Mouse (Mus musculus): ENCODE measurements at regions not wholly inside any gene's neighbourhood (a gene's known extent, or its start where the extent isn't known, plus 50 kb on each side); places are given as distances from the start of the nearest gene placed in this dataset.
"Not testable (repeated sequence)": the region's sequence is repeated elsewhere in the genome, so short reads cannot be mapped to it uniquely, and the experiment has no call there.

GRCm38 (mm10) chr15:96818435-96818834, 118.9 kb upstream of the Slc38a2 start:
- DNase-seq: no peak

DNA sequence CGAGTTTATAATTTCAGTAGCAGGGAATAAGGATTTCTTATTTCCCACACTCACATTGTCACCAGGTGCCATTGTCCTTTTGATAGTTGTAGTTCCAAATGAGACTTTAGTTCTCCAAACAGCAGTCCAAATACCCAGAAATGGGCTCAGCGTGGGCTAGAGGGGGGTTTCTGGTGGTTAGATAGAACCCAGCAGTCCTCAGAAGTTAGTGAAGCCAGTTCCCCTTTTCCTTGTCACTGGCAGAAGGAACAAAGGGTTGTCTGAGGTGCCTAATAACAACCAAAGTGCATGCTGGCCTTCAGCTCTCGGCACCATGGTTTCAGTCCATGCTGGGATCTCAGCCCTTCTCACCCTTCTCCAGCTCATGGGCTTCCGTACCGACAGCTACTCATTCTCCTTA, 118.1 kb upstream of the Slc38a2 start:
- no peak for DNase-seq

DNA sequence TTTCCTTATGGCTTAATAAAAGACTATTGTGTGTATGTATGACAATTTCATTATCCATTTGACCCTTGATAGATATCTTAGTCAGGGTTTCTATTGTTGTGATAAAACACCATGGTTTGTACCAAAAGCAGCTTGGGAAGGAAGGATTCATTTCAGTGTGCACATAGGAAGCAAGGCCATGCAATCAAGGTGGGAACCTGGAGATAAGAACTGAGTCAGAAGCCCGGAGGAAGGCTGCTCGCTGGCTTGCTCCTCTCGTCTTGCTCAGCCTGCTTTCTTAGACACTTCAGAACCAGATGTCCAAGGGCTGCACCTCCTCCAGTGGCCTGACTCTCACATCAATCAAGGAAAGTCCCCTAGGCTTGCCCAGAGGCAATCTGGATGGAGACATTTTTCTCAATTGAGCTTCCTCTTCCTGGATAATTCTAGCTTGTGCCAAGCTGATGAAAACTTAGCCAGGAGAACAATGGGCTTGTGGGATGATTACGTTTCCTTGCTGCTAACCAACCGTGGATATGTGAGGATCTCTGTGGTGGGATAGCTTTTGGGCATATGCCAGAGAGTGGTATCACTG, 117.6 kb upstream of the Slc38a2 start:
- DNase-seq: no peak

- no peak for DNase-seq
Measured at GRCm38 (mm10) chr15:96813472-96813871, 113.9 kb upstream of the Slc38a2 start.

GRCm38 (mm10) chr15:96802729-96803053, 103.2 kb upstream of the Slc38a2 start:
- no peak for DNase-seq

DNA sequence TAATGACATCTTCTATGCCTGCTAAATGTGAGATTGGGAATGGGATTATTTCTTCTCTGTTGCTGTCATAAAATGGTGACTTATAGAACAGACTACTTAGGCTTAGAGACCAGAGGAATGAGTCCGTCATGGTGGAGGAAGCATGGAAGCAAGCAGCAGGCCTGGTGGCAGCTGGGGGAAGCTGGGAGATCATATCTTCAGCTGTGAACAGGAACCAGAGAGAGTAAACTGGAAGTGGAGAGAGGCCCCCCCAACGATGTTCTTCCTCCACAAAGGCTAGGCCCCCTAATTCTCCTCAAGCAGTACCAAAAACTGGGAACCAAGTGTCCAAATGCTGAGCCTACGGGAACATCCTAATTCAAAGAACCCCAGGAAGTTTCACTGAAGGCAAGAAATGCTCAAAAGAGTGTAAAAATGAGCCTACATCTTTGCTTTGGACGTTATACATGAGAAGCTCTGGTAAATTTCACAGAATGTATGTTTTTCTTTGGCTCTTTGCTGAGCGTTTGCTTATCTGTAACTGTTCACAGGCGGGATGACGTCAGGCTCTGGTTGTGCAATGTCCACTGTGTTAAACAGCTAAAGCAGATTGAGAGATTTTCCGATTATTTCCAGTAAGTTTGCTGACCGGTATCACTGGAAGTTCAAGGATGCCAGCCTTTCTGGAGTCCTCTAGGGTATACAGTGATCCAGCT, 102.7 kb upstream of the Slc38a2 start:
- DNase-seq: no peak

DNA sequence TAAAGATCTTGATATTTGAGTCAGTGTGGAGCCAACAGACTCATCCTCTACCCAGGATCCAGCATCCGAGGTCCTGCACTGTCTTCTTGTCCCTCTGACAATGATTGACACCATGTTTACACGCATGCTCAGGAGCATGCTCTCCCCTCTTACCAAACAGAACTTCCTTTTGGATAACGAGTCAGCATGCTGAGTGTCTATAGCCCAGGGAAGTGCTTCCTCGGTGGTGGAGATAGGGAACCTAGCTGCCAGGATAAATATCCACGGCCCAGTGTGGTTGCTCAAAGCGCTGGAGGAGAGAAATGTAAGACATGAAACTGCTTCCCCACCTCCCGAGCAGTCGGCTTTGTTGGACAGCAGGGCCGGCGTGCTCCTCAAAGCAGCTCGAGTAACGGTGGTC, 99.7 kb upstream of the Slc38a2 start:
- DNase-seq: no peak

DNA sequence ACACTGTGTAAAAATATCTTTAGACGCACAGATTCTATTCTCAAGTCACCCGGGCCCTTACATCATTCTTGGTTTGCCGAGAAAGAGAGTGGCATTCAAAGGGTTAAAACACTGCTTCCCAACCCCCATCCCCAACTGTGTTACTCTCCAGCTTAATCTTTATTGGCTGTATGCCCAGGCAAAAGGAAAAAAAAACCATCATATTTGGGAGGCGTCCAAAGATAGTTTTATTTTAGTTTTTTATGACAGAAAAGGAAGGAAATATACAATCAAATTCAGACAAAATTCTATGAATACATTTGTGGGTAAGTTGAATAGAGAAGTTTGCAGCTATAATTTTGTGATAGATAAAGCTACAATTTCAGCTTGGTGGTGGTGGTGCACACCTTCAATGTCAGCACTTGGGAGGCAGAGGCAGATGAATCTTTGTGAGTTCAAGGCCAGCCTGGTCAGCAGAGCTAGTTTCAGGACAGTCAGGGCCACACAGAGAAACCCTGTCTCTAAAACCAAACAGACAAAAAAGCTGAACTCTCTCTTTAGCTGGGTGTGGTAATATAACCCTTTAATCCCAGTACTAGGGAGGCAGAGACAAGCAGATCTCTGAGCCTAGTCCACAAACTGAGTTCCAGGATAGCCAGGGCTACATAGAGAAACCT, 98.2 kb upstream of the Slc38a2 start:
- DNase-seq: peak; percentile 41

DNA sequence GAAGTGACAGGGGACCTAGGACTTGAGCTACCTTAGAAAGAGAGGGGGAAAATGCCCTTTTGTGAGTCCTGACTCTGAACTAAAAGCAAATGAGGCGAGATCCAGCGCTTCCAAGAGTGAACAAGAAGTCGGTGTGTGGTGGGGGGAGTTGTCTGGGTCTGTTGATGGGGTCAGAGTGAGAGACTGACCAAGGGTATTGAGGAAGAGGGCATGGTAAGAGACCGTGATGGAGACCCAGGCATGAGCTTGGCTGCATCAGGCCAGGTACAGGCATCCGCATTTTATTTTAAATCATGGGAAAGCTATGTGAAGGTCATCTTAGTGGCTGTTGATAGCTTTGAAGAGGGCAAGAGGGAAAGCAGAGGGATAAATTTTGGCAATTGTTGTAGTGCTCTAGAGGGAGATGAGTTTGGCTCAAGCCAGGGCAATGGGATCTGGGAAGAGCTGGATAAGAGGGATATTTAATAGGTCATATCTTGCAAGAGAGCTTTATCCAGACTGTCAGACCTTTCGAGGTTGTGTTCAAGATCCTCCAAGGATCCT, 94.7 kb upstream of the Slc38a2 start:
- DNase-seq: no peak

DNA sequence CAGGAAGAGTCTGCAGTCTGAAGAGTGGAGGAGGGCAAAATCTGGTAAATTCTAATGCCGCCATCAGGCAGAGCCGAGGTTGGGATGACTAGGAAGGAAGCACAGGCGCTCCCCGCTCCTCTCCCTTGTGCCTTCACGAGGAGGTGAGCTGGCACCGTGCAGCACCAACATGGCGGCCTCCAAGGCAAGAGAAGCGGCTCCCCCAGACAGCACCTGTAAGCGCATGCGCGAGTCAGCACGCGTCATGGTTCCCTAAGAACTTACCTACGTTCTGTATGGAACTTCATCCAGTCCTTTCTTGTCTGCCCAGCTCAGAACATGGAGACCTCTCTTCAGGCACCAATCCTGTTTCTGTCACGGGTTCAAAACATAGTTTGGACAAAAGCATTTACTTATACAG, 93.7 kb upstream of the Slc38a2 start:
- no peak for DNase-seq

GRCm38 (mm10) chr15:96791306-96791705, 91.8 kb upstream of the Slc38a2 start:
- DNase-seq: no peak

DNA sequence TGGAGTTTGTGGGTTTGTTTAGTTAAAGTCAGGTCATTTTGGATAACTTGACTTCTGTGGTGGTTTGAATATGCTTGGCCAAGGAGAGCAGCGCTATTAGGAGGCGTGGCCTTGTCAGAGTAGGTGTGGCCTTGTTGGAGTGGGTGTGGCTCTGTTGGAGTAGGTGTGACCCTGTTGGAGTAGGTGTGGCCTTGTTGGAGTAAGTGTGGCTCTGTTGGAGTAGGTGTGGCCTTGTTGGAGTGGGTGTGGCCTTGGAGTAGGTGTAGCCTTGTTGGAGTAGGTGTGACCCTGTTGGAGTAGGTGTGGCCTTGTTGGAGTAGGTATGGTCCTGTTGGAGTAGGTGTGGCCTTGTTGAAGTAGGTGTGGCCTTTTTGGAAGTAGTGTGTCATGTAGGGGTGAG, 88.4 kb upstream of the Slc38a2 start:
- not testable (repeated sequence) for DNase-seq

DNA sequence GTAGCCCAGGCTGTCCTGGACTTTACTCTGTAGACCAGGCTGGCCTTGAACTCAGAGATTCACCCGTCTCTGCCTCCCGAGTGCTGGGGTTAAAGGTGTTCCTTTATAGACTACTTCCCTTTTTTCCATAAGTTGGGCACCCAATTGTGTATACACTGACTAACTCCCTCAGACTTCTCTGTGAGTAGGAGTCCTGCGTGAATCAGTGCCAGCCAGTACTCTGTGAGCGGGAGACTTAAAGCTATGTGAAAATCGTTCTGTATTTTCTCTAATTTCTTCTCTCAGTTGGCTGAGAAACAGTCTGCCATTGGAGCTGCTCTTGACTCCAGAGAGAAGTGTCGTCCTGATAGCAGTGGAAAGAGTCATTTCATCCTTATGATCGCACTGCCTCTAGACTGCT, 85.0 kb upstream of the Slc38a2 start:
- no peak for DNase-seq

DNA sequence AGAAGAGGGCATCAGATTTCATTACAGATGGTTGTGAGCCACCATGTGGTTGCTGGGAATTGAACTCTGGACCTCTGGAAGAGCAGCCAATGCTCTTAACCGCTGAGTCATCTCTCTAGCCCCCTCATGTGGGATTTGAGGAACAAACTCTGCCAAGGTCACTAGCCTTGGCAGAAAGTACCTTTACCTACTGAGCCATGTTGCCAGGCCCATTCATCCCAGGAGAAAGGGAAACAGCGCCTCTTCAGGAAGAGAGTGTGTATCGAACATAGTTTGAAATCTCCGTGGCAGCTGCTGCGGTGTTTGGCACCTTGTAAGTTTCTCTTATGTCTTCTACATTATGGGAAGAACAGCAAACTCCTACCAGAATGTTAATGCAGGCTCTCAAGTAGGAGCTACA, 82.0 kb upstream of the Slc38a2 start:
- no peak for DNase-seq

DNA sequence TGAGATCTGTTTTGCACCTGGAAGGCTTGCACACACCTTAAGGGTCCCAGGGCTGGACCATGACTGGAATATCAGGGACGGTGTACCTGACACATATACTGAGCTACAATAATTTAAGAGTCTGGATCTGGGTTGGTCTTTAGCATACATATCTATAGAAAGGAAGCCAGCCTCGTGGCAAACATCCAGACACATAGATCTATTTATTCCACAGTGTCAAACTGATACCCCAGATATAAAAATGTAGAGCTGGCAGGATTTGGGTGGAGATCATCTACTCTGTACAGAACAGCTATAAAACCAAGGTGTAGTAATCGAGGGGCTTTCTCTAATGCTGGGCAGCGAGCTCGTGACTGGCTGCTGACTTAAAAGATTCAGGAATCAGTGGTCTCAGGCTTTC, 81.1 kb upstream of the Slc38a2 start:
- DNase-seq: no peak

- DNase-seq: no peak
Measured at GRCm38 (mm10) chr15:96779358-96779757, 79.8 kb upstream of the Slc38a2 start.

- no peak for DNase-seq
Measured at GRCm38 (mm10) chr15:96778321-96778926, 78.9 kb upstream of the Slc38a2 start.

DNA sequence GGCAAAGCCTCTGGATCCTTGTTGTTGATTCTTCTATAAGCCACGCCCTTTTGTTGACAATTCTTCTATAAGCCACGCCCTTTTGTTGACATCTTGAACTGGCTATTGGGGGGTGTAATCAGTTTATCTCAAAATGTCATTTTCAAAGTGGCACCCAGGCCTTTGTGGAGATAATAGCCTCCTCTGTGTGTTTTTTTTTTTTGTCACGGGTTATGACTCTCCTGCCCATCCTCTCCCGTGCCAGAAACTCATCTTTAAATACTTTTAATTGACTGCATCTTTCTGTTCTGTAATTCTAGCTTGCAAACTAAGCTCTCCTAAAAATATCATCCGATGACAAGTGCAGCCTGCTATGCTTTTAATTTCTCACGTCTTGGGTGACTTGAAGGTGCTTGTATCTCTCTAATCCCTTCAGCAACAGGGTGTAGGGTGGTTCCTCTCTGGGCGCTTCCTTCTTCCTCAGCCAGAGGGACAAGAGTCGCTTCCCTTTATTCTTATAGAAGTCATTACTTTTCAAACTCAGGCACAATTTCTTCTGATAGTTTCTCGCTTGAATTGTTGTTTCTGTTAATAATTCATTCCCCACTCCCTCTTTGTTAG, 77.0 kb upstream of the Slc38a2 start:
- no peak for DNase-seq

GRCm38 (mm10) chr15:96775129-96775528, 75.6 kb upstream of the Slc38a2 start:
- DNase-seq: no peak

GRCm38 (mm10) chr15:96774664-96775063, 75.1 kb upstream of the Slc38a2 start:
- no peak for DNase-seq

GRCm38 (mm10) chr15:96773656-96774055, 74.1 kb upstream of the Slc38a2 start:
- DNase-seq: no peak

GRCm38 (mm10) chr15:96772701-96773100, 73.2 kb upstream of the Slc38a2 start:
- DNase-seq: no peak

GRCm38 (mm10) chr15:96770786-96771185, 71.3 kb upstream of the Slc38a2 start:
- DNase-seq: no peak

DNA sequence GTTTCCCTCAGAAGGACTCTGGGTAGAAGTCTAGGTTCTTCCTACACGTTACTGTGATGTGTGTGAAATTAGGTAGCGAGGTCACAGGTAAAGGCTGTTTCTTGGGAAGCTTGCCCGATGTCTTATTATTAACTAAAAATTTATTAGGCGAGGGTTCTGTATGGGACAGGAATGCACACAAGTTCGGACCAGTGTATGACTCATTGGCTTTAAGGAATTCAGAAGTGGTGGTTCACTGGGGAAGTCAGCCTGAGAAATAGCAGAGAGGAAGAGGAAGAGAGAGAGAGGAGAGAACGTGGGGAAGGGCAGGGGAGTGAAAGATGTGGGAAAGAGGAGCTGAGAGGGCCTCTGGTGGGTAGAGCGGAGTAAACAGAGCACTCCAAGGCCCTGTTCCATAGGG, 70.8 kb upstream of the Slc38a2 start:
- no peak for DNase-seq
